Mouse (Mus musculus) urinary bladder, postnatal 10 days (tissue): ENCODE measurements around the gene Fndc7.
"Not testable (repeated sequence)": the region's sequence is repeated elsewhere in the genome, so short reads cannot be mapped to it uniquely, and the experiment has no call there.

Experiments
- DNase-seq: peaks from one replicate; pipeline ENCODE4 v3.0.0; 2022; ENCODE audit warnings: low spot score

Fndc7 gene

DNA sequence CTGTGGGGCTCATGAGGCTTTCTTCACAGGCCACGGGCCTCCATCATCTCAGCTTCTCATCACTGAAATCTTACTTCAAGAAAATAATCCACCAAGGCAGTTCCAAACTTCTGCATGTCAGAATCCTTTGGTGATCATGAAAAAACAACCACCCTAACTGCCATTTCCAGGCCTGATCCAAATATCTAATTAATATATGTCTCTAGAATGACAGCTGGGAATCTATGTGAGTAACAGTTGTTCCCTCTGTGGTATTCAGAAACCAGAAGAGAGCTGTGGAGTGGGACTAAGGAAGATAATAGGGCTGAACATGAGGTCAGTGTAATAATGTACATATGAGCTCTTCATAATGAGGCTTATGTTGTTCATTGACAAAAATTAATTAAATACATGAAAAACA lies 36.5 kb downstream of the Fndc7 start:
- no peak for DNase-seq

- no peak for DNase-seq
These were observed 37.7 kb downstream of the Fndc7 start for GRCm38 (mm10) chr3:108851996-108852697.

DNA sequence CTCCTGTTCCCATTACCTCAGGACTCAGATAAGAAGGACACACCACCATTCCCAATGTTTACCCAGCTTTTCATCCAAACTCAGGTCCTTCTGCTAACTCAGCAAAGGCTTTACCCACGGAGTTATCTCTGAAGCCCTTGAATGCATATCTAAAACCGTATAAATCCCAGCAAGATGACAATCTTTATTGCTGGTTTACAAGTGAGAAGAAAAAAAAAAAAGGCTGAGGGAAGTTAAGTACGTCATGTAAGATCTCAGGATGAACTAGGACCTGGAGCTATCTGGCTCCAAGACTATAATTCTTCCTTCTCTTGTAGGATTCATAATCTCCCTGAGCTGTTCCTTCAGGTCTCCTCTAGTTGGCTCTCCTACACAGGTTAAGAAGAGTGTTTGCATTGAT lies 38.3 kb downstream of the Fndc7 start:
- DNase-seq = no peak

DNA sequence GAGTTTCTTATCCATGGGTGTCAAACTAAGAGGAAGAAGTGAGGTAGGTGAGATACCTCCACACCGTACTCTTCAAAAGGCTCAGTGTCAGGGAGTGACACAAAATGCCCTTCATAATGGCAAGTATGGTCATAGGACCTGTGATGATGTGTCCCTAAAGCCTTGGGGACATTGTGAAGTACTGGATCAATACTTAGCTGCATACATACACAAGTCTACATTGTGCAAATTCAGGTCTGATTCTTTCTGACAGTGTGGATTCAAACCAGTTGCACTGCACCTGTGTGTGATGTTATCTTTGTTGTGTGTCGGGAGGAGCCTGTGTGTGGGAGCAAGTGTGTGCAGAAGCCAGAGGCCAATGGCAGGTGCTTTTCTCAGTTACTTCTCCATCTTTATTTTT lies 38.7 kb downstream of the Fndc7 start:
- DNase-seq = no peak

- DNase-seq = no peak
These were observed 39.3 kb downstream of the Fndc7 start for GRCm38 (mm10) chr3:108850506-108850905.

DNA sequence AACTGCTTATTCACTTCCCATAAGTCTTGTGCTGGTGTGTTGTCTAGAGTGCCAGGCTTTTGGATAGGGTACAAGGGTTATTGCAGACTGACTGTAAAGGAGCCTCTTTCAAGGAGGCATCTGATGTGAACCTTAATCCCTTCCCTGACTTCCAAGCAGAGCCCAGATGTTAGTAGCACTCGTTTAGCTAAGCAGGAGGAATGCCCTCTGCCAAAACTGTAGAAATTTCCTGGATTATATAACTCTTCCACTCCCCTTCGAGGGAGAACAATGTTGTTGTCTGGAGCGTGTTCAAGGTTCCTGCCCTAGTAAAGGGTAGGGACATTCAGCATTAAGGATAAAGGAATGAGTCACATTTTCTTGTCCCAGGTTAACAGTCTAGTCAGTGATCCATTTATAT lies 43.2 kb downstream of the Fndc7 start:
- no peak for DNase-seq

GRCm38 (mm10) chr3:108844521-108844920 lies 45.3 kb downstream of the Fndc7 start:
- no peak for DNase-seq

GRCm38 (mm10) chr3:108844026-108844425 lies 45.8 kb downstream of the Fndc7 start:
- DNase-seq = no peak

DNA sequence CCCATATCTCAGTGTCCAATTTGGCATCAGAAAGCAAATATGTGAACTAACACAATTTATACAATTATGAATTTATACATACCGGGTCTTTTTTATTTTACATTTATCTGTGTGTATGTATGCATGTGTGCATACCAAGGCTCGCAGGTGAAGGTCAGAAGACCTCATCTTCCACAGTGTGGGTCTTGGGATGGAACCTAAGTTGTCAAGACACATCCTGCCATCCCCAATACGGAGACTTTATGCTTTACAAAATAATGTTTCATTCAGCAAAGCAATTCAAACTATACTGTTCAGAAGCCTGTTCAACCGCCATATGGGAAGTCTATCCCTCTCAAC lies 49.1 kb downstream of the Fndc7 start:
- DNase-seq = no peak

DNA sequence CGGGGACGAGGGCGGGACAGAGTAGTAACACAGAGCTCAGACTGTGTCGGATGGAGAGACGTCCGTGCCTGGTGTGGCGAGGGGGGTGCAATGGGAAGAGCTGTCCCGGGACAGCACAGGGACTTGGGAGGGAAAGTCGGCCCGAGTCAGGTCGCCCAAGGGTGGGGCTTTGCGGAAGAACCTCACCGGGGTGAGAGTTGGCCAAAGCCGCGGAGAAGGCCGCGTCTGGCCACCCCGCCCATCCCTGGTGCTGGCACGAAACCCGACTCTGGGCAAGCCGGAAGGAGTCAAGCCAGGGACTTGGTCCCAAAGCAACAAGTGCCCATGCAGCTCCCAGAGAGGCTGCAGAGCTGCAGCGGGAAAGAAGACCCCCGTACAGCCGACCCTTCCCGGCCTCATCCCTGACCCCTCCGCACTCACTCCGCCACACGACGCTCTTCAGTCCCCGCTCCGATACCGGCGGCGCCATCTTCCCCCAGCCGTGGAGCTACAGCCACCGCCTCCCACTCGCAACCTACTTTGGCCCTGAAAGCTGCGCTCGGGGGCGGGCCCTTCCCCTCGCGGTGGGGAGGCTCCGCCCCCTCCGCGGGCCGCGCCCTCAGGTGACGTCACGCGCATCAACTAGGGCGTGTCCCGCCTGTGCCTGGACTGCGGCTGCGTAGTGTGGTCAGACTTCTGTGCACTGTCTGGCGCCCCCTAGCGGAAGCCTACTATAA lies 49.6 kb downstream of the Fndc7 start, which contains the start of gene Stxbp3:
Gene Stxbp3, minus strand, starts transcription at position 527 of the 716 bp plus-strand sequence.
- peak; percentile 96 for DNase-seq

DNA sequence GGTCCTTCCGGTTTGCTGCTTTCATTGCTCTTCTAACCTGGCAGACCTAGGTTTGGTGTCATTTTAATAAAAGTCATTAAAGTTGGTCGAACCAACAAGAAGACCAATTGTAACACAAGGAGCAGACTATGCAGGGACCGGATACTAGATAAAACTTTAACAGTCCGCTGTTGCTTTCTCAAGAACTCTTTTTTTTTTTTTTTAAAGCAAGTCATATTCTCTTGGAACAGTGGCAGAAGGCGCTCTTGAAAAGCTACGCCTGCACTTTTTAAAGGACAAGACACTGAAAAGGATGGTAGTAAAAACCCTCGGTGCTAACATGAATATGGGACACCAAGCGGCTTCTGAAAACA lies 50.2 kb downstream of the Fndc7 start:
- DNase-seq = no peak

- no peak for DNase-seq
These were observed 50.8 kb downstream of the Fndc7 start for GRCm38 (mm10) chr3:108838980-108839379.

GRCm38 (mm10) chr3:108836931-108837330 lies 52.9 kb downstream of the Fndc7 start:
- DNase-seq = no peak

GRCm38 (mm10) chr3:108833717-108834116 lies 56.1 kb downstream of the Fndc7 start:
- not testable (repeated sequence) for DNase-seq

- no peak for DNase-seq
These were observed 58.1 kb downstream of the Fndc7 start for GRCm38 (mm10) chr3:108831750-108832149.

GRCm38 (mm10) chr3:108830493-108830892 lies 59.3 kb downstream of the Fndc7 start:
- DNase-seq = no peak

- DNase-seq = no peak
These were observed 74.2 kb downstream of the Fndc7 start for GRCm38 (mm10) chr3:108815631-108816030.

- no peak for DNase-seq
These were observed 79.0 kb downstream of the Fndc7 start for GRCm38 (mm10) chr3:108810747-108811263.

GRCm38 (mm10) chr3:108805622-108806021 lies 84.2 kb downstream of the Fndc7 start:
- no peak for DNase-seq
